Mouse (Mus musculus) cerebellum, postnatal 4 days (tissue): ENCODE measurements around the gene Myo3a.
A peak's percentile ranks its signal among the peaks of the same experiment; 100 is the strongest.
"Not testable (repeated sequence)": the region's sequence is repeated elsewhere in the genome, so short reads cannot be mapped to it uniquely, and the experiment has no call there.

ENCODE experiments used
- DNase-seq, 2 experiments: peaks; one replicate each; pipeline ENCODE4 v3.0.0; 2022; ENCODE audit warnings: low spot score in 2 of 2, mixed read lengths in 1 of 2

The Myo3a gene

DNA sequence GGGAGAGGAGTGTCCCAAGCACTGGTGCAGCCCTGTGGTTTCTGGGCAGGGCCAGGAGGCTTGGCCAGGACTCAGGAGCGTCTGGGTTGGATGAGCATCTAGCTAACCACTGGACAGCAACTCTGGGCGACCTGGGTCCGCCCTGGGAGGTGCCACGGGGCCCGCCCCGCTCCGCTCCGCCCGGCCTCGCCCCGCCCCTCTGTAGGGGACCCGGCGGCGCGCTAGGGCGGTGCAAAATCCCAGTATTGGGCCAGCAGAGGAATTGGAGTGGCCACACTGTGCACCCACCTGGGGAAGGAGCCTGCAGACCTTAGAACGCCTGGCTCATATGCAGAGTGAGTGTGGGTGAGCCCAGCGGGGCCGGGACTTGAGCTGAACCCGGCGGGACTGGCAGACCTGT, at the start of gene Myo3a:
Gene Myo3a, plus strand, starts transcription at position 196 of the 400 bp plus-strand sequence.
- DNase-seq: no peak

DNA sequence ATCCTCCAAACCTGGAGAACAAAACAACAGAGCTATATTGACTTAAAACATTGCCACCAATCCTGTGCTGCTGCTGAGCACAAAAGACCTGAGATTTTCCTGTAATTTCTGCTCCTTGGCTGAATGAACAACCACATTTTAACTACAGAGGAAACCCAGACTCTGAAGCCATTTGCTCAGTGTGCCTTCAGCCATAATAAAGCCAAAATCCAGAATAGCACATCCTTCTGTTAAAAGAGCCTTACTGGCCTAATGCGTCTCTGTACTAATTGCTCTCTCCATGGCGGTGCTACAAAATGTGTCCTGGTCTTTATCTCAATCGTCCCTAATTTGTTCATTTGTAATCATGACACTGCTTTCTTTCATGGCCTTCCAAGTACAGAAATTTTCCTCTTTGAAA, 23.2 kb downstream of the Myo3a start:
- no peak for DNase-seq

DNA sequence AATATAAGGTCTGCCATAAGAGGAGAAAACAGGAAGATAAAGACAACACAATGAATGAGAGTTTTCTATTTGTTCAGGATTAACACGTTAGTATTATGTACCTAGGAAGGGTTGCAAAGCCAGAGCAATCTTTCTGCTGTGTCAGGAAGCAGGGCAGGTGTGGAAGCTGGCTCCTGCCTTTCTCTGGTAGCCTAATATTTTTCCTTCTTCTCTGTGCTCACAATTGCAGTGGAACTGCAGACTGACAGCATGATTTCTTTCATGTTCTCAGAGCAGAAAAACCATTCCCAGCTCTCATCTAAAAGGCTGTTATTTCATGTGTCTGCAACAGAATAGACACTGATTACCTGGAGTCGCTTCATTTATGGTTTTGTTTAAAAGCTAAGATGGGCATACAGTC, 23.7 kb downstream of the Myo3a start:
- DNase-seq: no peak

DNA sequence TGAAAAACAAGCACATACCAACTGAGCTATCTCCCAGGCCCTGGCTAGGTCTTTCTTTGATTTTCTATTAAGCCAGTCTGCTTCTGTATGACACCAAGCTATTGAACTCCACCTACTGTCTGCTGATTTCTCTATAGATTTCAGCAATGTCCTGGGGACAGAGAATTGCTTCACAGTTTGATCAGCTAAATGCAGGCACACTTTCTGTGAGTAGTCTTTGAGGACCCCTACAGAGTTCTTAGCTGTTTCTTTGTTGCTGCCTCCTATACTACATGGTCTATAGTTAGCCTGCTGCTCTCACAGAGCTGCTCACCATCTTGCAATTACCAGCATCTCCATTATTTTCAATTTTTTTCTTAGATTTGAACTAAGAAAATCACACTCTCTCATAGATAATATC, 28.3 kb downstream of the Myo3a start:
- no peak for DNase-seq

DNA sequence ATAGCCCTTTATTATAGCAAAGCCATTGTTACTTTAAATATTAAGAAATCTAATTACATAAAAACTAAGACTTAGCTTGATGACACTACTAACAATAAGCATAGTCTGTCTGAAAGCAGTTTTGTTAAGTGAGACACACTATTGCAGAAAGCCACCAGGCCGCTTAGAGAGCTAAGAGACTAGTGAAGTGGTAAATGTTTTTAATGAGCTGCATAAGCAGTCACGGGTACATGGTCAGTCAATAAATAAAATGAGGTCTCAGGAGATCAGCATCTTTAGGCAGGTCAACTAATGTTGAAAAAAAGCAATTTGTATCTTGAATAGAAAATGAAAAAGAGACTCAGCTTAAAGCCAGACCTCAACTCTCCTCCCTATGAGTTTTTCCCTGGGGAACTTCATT, 44.3 kb downstream of the Myo3a start:
- no peak for DNase-seq

DNA sequence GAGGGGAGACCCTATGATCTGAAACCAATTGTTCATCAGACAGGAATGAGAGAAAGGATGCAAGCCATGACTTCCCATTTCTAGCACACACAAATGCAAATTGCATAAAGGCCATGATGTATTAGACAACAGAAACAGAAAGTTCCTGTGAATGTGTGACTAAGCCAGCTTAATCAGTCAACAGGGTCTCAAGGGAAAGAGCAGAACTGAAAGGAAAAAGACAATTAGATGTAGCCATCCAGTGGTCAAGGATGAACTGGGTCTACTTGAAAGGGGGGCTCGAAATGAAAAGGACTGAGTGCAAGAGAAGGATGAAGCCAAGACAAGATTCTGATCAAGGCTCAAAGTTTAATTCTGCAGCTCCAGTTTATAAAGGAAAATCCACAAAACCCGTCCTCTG, 58.1 kb downstream of the Myo3a start:
- no peak for DNase-seq

DNA sequence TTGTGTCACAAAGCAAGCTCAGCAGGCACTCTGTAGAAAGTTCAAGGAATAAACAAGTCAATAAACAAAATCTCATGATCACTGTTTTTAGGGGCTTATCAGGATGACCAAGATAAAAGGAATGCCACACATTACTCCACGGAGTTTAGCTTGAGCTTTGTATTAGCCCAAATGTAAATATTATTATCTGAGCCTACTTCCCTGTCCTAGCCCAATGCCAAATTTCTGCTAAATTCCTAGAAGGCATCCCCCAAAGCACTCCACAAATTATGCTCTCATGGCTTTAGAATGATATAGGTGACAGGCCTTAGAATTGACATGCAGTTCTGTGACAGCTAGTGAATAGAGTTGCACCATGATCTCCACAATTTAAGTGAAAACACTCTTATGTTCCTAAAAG, 58.5 kb downstream of the Myo3a start:
- DNase-seq: no peak

DNA sequence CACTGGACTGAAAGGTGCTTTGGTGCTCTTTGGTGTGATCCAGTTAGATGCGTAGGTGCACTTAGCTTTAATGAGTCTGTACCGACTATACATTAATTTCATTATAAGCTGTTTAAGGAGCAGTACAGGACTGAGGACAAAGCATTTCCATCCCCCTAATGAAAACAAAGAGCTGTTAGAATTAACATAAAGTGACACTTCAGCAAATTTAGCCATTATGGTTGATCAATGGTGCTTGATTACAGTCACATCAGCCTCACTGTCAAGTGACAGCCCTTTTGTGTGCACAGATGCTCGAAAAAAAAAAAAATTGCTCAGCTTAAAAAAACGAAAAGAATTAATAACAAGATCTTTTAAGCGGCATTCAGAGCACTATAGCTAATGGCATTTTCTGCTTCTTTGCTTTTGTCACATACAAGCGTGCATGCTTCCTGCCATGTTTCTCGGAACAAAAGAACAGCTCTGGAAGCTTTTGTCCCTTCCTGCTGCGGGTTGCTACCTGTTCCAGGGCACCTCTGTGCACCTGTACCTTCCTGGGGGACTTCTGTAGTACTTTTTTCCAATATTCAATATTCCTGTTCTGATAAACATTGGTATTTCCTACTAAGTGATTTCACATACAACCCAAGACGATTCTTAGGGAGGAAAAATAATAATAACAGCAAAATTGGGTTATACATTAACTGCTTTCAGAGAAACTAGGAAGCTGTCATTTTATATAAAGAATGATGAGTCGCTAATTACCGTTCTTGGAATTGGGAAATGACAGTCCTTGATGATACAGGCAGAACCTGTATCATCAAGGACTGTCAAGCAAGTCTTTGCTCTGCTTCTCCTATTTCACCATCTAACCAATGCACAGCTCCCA, 66.5 kb downstream of the Myo3a start:
- DNase-seq: no peak

DNA sequence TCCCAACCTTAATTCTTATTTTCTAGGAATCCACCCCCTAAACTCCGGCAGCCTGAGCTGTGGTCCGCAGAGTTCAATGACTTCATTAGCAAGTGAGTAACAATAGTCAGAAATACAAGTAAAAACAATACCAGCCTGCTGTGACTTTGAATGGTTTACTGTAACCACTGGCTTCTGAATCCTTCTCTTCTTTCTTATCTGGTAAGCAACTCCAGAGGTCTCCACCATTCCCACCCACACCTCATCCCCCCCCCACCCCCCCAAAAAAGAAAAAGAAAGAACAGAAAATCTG, 67.1 kb downstream of the Myo3a start:
- no peak for DNase-seq

DNA sequence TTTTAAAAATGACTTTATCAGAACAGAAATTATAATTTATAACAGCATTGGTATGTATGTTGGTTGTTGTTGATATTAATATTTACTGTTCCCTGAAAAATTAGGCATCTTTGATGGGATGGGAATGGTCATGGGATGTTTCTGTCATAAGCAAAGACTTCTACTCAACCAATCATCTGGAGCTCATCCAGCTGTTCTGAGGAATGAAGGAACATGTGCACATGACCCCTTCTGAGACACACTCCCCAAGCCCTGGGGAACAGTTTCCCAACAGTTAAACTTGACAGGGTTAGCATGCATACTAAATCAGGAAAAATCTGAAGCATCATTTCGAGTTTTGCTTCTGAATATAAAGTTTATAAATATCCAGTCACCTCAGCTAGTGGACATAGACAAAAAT, 70.6 kb downstream of the Myo3a start:
- DNase-seq: no peak

DNA sequence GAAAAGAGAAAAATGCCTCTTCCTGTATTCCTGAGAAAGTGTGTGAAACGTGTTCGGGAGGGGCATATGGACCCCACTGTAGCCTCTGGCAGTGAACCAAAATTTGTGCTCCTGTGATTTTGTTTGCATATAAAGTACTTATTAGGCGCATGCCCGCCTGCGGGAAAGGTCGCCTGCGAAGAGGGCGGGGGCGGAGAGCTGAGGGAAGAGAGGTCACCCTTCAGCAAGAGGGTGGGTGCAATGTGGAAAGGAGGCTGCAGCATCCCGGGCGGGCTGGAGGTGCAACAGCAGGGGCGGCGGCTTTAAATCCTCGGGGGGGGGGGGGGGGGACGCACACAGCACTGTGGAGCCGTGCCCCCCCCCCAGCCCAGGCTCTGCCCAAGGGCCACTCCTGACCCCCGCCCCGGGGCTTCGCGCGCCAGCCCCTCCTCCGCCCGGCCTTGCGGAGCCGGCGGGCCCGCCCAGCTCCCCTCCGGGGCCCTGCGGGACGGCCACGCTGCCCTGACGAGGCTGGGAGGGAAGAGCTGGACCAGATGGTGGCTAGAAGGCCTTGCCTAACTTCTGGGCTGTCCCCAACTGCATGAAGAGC, 111.1 kb downstream of the Myo3a start:
- peak; percentile 22 to 49 for DNase-seq

DNA sequence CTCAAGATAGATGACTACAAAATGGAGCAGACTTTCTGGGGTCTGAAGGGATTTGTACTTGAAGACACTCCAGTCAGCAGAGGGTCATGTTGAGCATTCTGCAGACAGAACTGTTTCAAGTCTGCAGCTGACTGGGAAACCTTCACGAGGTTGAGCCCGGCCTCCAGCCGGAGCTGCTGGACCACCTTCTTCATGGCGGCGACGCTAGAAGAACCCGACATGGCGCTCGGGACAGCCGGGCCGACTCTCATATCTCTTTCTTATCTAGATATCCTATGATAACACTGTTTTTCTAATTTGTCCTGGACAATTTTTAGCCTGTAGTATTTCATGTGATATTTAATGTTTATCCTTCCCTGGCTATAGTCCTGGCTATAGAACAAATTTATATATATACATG, 183.2 kb downstream of the Myo3a start:
- DNase-seq: not testable (repeated sequence)

DNA sequence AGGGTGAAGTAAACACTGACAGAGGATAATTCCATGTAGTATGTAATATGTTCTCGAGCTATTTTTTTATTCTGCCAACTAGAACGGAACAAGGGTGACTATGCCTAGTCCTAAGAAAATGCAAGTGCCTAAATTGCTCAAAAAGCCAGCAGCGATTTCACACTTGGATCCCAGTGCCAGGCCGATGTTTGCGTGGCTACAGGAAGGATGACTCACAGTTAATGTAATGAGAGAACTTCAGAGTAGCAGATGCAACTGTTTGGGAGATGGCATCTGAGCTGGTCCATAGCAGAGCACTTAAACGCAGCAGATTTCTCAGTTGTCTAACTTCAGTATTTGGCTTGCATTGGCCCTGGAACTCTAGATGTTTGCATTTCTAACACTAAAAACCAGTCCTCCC, 321.1 kb downstream of the Myo3a start:
- no peak for DNase-seq

DNA sequence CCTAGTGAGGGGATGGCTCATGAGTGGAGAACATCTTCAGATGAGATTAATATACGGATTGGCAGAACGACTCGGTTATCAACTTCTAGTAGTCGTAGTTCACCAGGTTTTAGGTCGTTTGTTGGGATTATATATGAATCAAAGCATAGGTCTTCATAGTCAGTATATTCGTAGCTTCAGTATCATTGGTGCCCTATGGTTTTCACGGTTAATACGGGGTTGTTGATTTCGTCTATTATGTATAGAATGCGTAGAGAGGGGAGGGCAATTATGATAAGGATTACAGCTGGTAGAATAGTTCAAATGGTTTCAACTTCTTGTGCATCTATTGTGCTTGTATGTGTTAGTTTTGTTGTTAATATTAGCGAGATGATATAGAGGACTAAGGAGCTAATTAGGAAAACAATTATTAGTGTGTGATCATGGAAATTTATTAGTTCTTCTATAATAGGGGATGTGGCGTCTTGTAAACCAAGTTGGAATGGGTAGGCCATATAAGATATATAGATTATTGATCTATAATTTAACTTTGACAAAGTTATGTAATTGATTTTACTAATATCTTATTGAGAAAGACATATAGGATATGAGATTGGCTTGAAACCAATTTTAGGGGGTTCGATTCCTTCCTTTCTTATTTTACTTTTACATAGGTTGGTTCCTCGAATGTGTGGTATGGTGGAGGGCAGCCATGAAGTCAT, 360.3 kb downstream of the Myo3a start:
- DNase-seq: not testable (repeated sequence)

DNA sequence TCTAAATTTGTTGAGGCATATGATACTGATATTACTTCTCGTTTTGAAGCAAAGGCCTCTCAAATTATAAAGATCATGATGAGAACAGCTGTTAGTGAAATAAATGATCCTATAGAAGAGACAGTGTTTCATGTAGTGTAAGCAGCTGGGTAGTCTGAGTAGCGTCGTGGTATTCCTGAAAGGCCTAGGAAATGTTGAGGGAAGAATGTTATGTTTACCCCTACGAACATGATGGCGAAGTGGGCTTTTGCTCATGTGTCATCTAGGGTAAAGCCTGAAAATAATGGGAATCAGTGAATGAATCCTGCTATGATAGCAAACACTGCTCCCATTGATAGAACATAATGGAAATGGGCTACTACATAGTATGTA, 360.9 kb downstream of the Myo3a start:
- DNase-seq: not testable (repeated sequence)

DNA sequence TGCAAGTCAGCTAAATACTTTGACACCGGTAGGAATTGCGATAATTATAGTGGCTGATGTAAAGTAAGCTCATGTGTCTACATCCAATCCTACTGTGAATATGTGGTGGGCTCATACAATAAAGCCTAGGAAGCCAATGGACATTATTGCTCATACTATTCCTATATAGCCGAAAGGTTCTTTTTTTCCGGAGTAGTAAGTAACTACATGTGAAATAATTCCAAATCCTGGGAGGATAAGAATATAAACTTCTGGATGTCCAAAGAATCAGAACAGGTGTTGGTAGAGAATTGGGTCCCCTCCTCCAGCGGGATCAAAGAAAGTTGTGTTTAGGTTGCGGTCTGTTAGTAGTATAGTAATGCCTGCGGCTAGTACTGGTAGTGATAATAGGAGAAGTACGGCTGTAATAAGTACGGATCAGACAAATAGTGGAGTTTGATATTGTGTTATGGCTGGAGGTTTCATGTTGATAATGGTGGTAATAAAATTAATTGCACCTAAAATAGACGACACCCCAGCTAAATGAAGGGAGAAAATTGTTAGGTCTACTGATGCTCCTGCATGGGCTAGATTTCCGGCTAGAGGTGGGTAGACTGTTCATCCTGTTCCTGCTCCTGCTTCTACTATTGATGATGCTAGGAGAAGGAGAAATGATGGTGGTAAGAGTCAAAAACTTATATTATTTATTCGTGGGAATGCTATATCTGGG, 361.5 kb downstream of the Myo3a start:
- DNase-seq: not testable (repeated sequence)

DNA sequence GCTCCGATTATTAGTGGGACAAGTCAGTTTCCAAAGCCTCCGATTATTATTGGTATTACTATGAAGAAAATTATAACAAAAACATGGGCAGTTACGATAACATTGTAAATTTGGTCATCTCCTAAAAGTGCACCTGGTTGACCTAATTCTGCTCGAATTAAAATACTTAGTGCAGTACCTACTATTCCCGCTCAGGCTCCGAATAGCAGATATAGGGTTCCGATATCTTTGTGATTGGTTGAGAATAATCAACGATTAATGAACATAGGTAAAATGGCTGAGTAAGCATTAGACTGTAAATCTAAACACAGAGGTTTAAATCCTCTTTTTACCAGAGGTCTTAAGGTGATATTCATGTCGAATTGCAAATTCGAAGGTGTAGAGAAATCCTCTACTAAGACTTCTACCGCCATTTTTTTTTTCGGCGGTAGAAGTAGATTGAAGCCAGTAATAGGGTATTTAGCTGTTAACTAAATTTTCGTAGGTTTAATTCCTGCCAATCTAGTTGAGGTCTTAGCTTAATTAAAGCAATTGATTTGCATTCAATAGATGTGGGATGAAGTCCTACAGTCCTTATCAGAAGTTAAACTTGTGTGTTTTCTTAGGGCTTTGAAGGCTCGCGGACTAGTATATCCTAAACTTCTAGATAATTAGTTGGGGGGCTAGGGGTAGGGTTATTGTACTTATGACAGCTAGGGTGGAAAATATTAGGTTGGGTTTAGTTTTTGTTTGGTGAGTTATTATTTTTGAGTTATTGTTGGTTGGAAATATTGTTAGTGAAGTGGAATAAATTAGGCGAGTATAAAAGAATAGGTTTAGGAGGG, 362.3 kb downstream of the Myo3a start:
- DNase-seq: not testable (repeated sequence)

DNA sequence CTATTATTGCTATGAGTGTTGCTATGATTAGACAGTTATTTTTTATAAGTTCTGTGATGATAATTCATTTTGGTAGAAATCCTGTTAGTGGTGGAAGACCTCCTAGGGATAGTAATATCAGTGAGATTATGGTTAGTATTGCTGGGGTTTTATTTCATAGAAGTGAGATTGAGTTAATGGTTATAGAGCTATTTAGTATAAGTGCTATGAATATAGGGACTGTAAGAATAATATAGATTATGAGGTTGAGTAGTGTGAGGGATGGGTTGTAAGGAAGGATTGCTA, 362.8 kb downstream of the Myo3a start:
- DNase-seq: no peak

DNA sequence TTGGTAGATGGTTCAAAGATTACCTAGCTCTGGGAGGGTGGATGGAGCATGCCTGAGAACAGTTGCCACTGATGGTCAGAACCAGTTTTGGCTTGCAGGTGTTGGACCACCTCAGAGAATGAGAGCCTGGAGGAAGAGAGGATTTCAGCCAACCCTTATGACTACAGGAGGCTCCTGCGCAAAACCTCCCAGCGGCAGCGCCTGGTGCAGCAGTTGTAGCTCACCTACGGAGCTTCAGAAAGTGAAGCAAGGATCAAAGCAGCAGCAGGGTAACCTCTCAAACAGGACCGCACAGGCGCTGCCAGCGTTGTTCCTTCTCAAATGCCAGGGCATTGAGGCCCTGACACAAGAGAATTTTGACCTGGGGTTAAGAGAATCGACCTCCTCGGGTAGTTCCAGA, 390.6 kb downstream of the Myo3a start:
- no peak for DNase-seq

DNA sequence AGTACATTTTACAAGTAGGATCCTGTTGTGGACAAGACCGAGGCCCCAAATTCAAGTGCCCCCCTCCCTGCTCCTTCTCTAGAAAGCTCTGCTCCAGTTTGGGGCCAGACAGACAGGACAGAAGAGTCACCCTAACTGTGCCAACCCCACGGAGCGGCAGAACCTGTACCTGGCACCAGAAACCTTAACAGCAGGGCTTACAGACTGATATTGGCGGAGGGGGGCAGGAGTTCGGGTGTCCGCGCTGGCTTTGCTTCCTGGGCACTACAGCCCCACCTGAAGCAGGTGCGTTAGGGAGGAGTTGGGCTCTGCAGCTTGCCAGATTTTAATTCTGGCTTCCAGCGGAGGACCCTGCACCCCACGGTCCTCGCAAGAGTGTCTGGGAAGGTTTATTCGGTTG, 392.1 kb downstream of the Myo3a start:
- DNase-seq: no peak

DNA sequence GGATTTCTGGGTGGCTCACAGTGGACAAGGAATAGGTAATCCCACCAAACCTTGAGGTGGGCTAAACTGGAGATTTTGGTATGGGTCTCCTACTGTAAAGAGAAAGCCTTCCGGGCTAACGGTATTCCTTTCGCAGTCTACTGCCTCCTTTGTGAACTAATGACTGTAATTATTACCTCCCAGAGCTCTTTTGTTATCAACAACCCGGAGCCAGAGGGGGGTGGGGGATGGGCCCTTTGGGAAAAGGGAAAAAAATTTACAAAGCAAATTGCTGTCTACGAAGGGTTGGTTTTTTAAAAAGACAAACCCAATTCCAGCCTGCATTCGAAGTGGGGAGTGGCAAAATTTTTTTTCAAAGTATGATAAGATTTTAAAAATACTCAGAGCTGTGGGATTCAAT, 392.7 kb downstream of the Myo3a start:
- DNase-seq: no peak

DNA sequence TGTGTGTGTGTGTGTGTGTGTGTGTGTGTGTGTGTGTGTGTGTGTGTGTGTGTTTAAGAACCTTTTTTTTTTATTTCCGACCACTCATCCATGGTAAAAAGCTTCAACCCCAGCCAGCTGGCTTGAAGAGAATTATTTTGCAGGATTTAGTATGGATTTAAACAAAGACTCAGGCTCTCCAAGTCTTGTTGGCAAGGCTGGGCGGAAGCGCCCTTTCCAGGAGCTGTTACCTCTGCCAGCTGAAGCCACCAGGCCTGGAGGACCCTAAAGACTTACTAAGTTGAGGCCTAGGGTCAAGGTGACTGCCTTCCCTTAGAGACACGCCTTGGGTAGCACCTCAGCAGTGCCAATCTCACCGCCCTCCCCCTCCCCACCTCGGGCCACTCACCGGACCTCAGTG, 393.2 kb downstream of the Myo3a start:
- DNase-seq: no peak
